Mouse (Mus musculus) B cell, adult 62 days (primary cell): ENCODE results near the gene Gas8. TPM values are rescaled to one million over a fixed set of nuclear protein-coding genes. Genes with fewer than 3 reads are reported as not detected.

ENCODE experiments used
- total RNA-seq: library from RNA; stranded (reverse); gene quantifications from 4 replicates; pipeline ENCODE4 v1.2.4, GENCODE M21; 2023

The Gas8 gene
- total RNA-seq: 3.3 to 5.9 TPM (median 4.1 TPM) in 4 replicates

GRCm38 (mm10) chr8:123518667-123519066, at the start of gene Gas8:
TSS of gene Gas8 (plus strand) at chr8:123518834.

GRCm38 (mm10) chr8:123477737-123478258, 40.8 kb upstream of the Gas8 start, which contains the start of gene Afg3l1:
TSS of gene Afg3l1 (plus strand) at chr8:123477903.

GRCm38 (mm10) chr8:123514781-123515539, 3.7 kb upstream of the Gas8 start, which contains the start of gene Dbndd1:
TSS of gene Dbndd1 (minus strand) at chr8:123515463.

Other genes with a start within 250 kb of the Gas8 start
- 85.7 to 89.4 TPM (median 85.9 TPM) in 4 replicates for gene Fanca, start 200.3 kb upstream of the Gas8 start, total RNA-seq
- gene Spire2, start 186.1 kb upstream of the Gas8 start, total RNA-seq: not detected in 4 replicates
- 258 to 306 TPM (median 267 TPM) in 4 replicates for gene Tcf25, start 145.1 kb upstream of the Gas8 start, total RNA-seq
- gene Mc1r, start 111.7 kb upstream of the Gas8 start, total RNA-seq: 0.14 to 0.21 TPM in 2 of 4 replicates, not detected in the others
- gene Tubb3, start 107.4 kb upstream of the Gas8 start, total RNA-seq: 0.38 to 2.1 TPM (median 0.61 TPM) in 3 of 4 replicates, not detected in the other
- 9.5 to 13.4 TPM (median 12.7 TPM) in 4 replicates for gene Def8, start 95.3 kb upstream of the Gas8 start, total RNA-seq
- gene Afg3l1, start 40.9 kb upstream of the Gas8 start, total RNA-seq: 45.5 to 55.1 TPM (median 51.3 TPM) in 4 replicates
- gene Dbndd1, start 3.4 kb upstream of the Gas8 start, total RNA-seq: not detected in 4 replicates
- gene Rhou, start 135.1 kb downstream of the Gas8 start, total RNA-seq: not detected in 4 replicates